Mouse (Mus musculus) heart, postnatal 4 days (tissue): Measurements from ENCODE around the gene Ing3. TPM values are rescaled to one million over a fixed set of nuclear protein-coding genes. Genes with fewer than 3 reads are reported as not detected.

Source experiments
- DNase-seq: peaks from one replicate; pipeline ENCODE4 v3.0.0; 2021
- total RNA-seq, 2 experiments: library from RNA; stranded (reverse); gene quantifications; 2 replicates each; pipeline ENCODE4 v1.2.3; 2021

Gene Ing3
- total RNA-seq, 2 experiments from 2014 or later, result 17.4 to 18.3 TPM

GRCm38 (mm10) chr6:22024168-22024567, 74.8 kb downstream of the Ing3 start:
- DNase-seq, result no peak

Other genes starting within 250 kb of the Ing3 start
- 10 to 100 TPM; 87.2 to 94.4 TPM for gene Tspan12, start 97.1 kb upstream of the Ing3 start, total RNA-seq
- 1 to 10 TPM; 7.2 to 9.9 TPM for gene Cped1, start 36.3 kb downstream of the Ing3 start, total RNA-seq